Mouse (Mus musculus) kidney, embryonic 15.5 days (tissue): Measurements from ENCODE around the gene Tle6. TPM values are rescaled to one million over a fixed set of nuclear protein-coding genes. Genes with fewer than 3 reads are reported as not detected.

Experiments
- ATAC-seq: fragments of 200-750 bp; cut with Nextera tagmentation; replicated peaks from 2 replicates; pipeline ENCODE4 v1.8.0; 2017; ENCODE audit warnings: moderate TSS enrichment; ENCODE audit not compliant: low FRiP score
- H3K27ac ChIP-seq: fragments of 300-500 bp; sonication (generic); 2 replicates; pipeline ENCODE4 v1.5.1; 2015; ENCODE audit warnings: mild to moderate bottlenecking, inconsistent platforms
- H3K27me3 ChIP-seq: fragments of 300-500 bp; sonication (generic); 2 replicates; pipeline ENCODE4 v1.6.1; 2015; ENCODE audit warnings: inconsistent platforms
- H3K36me3 ChIP-seq: fragments of 300-500 bp; sonication (generic); 2 replicates; pipeline ENCODE4 v1.6.1; 2015; ENCODE audit warnings: inconsistent platforms
- H3K4me1 ChIP-seq: fragments of 300-500 bp; sonication (generic); 2 replicates; pipeline ENCODE4 v1.6.1; 2015; ENCODE audit warnings: inconsistent platforms
- H3K4me2 ChIP-seq: fragments of 300-500 bp; sonication (generic); 2 replicates; pipeline ENCODE4 v1.6.1; 2015; ENCODE audit warnings: moderate library complexity, mild to moderate bottlenecking, inconsistent platforms
- H3K4me3 ChIP-seq: fragments of 300-500 bp; sonication (generic); replicated peaks from 2 replicates; pipeline ENCODE4 v1.5.1; 2015; ENCODE audit warnings: mild to moderate bottlenecking, inconsistent platforms
- H3K9ac ChIP-seq: fragments of 300-500 bp; sonication (generic); 2 replicates; pipeline ENCODE4 v1.6.1; 2015; ENCODE audit warnings: mild to moderate bottlenecking, inconsistent platforms
- H3K9me3 ChIP-seq: fragments of 300-500 bp; sonication (generic); replicated peaks from 2 replicates; pipeline ENCODE4 v1.6.1; 2016; ENCODE audit warnings: inconsistent platforms
- WGBS: fragments of 180-500 bp; shearing (Covaris S2); methylation state at CpG from one replicate; pipeline ENCODE4 v1.1.7; 2015; ENCODE audit warnings: mixed read lengths; 5-methylcytosine and 5-hydroxymethylcytosine counted together
- polyA plus RNA-seq: library from polyadenylated mRNA; unstranded; fragments of >200 nt; fragmentation: Nextera tagmentation; extraction: Ambion mirVana; gene quantifications from 2 replicates; pipeline ENCODE4 v1.2.1, GENCODE M21; 2015

Tle6 gene
- polyA plus RNA-seq, 1 experiment from 2014 or later, result 16.8 TPM

- 0 out of 2 replicates have a peak overlapping the region, but pooled peaks have one; percentile 52 for H3K27ac ChIP-seq
- H3K27me3 ChIP-seq, result peaks cover 23% of the 10 kb centered on the region
- H3K9ac ChIP-seq, result no peak overlapping the region
- H3K4me2 ChIP-seq, result peak overlapping the region; percentile 51
- ATAC-seq, result no peak
- peaks cover 17% of the 10 kb centered on the region for H3K36me3 ChIP-seq
- WGBS, result 61% methylated on average over 4 of the region's 4 CpGs
- H3K4me1 ChIP-seq, result peaks cover 66% of the 10 kb centered on the region
- H3K4me3 ChIP-seq, result no peak overlapping the region
- no peaks in the 10 kb centered on the region for H3K9me3 ChIP-seq
These were observed 20.9 kb downstream of the Tle6 start for GRCm38 (mm10) chr10:81579967-81580366.

DNA sequence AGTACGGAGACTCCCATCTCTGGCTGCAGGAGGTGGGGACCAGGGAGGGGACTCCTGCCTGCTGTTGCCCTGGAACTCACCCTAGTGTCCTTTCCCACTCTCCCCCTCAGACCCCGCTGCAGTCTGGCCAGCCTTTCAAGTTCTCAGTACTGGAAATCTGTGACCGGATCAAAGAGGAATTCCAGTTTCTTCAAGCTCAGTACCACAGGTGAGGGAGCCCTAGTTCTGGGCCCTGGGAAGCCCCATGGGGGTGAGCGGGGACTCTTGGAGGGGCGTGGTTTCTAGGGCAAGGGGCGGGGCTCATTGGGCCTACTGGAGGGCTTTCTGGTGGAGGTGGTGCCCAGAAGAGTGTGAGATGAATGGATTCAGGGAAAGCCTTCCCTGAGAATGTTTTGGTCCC, 25.2 kb downstream of the Tle6 start:
- 3% methylated on average over 6 of the region's 6 CpGs for WGBS

GRCm38 (mm10) chr10:81575208-81575631, 25.7 kb downstream of the Tle6 start:
- Histone ChIP-seq H3K9ac (peak overlapping the region; percentile 54), H3K4me2 (peak overlapping the region; percentile 87), H3K36me3 (no peaks in the 10 kb centered on the region), H3K27me3 (peaks cover 44% of the 10 kb centered on the region), H3K9me3 (no peaks in the 10 kb centered on the region), H3K27ac (peak overlapping the region; percentile 76), H3K4me1 (peaks cover 72% of the 10 kb centered on the region), H3K4me3 (peak overlapping the region; percentile 60)
- ATAC-seq, result no peak
- under 1% methylated on average over 29 of the region's 30 CpGs for WGBS

More for the DNA sequence above, 25.2 kb downstream of the Tle6 start:
- Histone ChIP-seq H3K27me3 (peaks cover 44% of the 10 kb centered on the region), H3K36me3 (no peaks in the 10 kb centered on the region), H3K4me1 (peaks cover 72% of the 10 kb centered on the region), H3K9me3 (no peaks in the 10 kb centered on the region), H3K4me2 (peak overlapping the region; percentile 87), H3K27ac (peak overlapping the region; percentile 76), H3K4me3 (peak overlapping the region; percentile 60), H3K9ac (peak overlapping the region; percentile 54)
- no peak for ATAC-seq

GRCm38 (mm10) chr10:81574081-81575056, 26.5 kb downstream of the Tle6 start, which contains the start of gene Tle2:
TSS of gene Tle2 (plus strand) at chr10:81574561.
- Histone ChIP-seq H3K27ac (peak within 1 kb of the TSS; percentile 76), H3K4me3 (peak within 1 kb of the TSS; percentile 60), H3K36me3 (no peaks in the 10 kb centered on the region), H3K27me3 (peaks cover 41% of the 10 kb centered on the region), H3K9ac (peak within 1 kb of the TSS; percentile 54), H3K4me2 (peak within 1 kb of the TSS; percentile 87), H3K9me3 (no peaks in the 10 kb centered on the region), H3K4me1 (peaks cover 73% of the 10 kb centered on the region)
- no peak for ATAC-seq
- 27% methylated on average over 10 of the region's 10 CpGs for WGBS

- WGBS, result 21% methylated on average over 9 of the region's 9 CpGs
- Histone ChIP-seq H3K4me3 (no peak overlapping the region), H3K9ac (no peak overlapping the region), H3K4me2 (peak overlapping the region; percentile 89), H3K27ac (peak overlapping the region; percentile 90), H3K27me3 (peaks cover 41% of the 10 kb centered on the region), H3K9me3 (no peaks in the 10 kb centered on the region), H3K36me3 (no peaks in the 10 kb centered on the region), H3K4me1 (peaks cover 87% of the 10 kb centered on the region)
- no peak for ATAC-seq
These were observed 27.9 kb downstream of the Tle6 start for GRCm38 (mm10) chr10:81572975-81573374.

DNA sequence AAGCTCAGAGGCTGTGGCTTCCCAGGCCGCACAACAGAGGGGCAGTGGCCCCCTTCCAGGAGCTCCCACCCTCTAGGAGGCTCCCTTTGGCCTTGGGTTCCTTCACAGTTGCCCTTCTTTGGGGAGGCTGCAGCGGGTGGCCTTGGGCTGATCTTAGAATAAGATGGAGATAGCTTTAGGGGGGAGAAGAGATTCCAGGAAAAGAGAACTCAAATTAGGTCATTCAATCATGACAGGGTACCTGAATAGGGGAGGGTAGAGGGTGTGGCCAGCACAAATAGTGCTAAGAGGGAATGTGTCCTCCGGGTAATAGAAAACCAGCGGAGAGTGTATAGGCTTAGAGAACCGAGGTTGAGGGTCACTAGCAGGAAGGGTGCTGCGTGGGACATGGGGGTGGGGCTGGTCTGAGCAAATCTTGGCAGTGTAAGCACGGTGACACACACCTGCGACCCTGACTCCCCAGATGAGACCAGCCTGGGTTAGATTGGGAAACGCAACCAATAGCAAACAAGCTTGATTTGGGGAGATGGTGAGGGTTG, 28.7 kb downstream of the Tle6 start:
- ATAC-seq, result peak; percentile 9; the same call in 1 of the 2 replicates
- 6% methylated on average over 9 of the region's 9 CpGs for WGBS
- peak overlapping the region; percentile 24; the same call in 1 of the 2 replicates for H3K9ac ChIP-seq

GRCm38 (mm10) chr10:81571501-81571876, 29.4 kb downstream of the Tle6 start:
- peak overlapping the region; percentile 24 for H3K9ac ChIP-seq
- ATAC-seq, result peak; percentile 88
- peaks cover 92% of the 10 kb centered on the region for H3K4me1 ChIP-seq
- peak overlapping the region; percentile 89 for H3K4me2 ChIP-seq
- H3K4me3 ChIP-seq, result peak overlapping the region; percentile 52
- peaks cover 31% of the 10 kb centered on the region for H3K27me3 ChIP-seq
- H3K27ac ChIP-seq, result peak overlapping the region; percentile 94
- WGBS, result under 1% methylated on average over 18 of the region's 18 CpGs
- H3K9me3 ChIP-seq, result no peaks in the 10 kb centered on the region
- peaks cover 7% of the 10 kb centered on the region for H3K36me3 ChIP-seq

More for the DNA sequence above, 28.7 kb downstream of the Tle6 start:
- Histone ChIP-seq H3K36me3 (peaks cover 3% of the 10 kb centered on the region; the same call in 1 of the 2 replicates), H3K27me3 (peaks cover 37% of the 10 kb centered on the region), H3K4me1 (peaks cover 91% of the 10 kb centered on the region), H3K4me2 (peak overlapping the region; percentile 89), H3K4me3 (peak overlapping the region; percentile 52), H3K27ac (peak overlapping the region; percentile 90), H3K9me3 (no peaks in the 10 kb centered on the region)

- Histone ChIP-seq H3K4me1 (peaks cover 89% of the 10 kb centered on the region), H3K27ac (peak overlapping the region; percentile 94), H3K27me3 (peaks cover 26% of the 10 kb centered on the region), H3K9ac (peak overlapping the region; percentile 4; the same call in 1 of the 2 replicates), H3K9me3 (no peaks in the 10 kb centered on the region), H3K4me3 (peak overlapping the region; percentile 52), H3K4me2 (peak overlapping the region; percentile 89), H3K36me3 (peaks cover 12% of the 10 kb centered on the region)
- WGBS, result under 1% methylated on average over 33 of the region's 34 CpGs
- peak; percentile 58 for ATAC-seq
These were observed 29.9 kb downstream of the Tle6 start for GRCm38 (mm10) chr10:81570831-81571500.

GRCm38 (mm10) chr10:81570238-81570800, 30.6 kb downstream of the Tle6 start:
- H3K9ac ChIP-seq, result peak overlapping the region; percentile 4; the same call in 1 of the 2 replicates
- peak overlapping the region; percentile 94 for H3K27ac ChIP-seq
- H3K4me2 ChIP-seq, result peak overlapping the region; percentile 89
- no peak for ATAC-seq
- H3K36me3 ChIP-seq, result peaks cover 19% of the 10 kb centered on the region
- peak overlapping the region; percentile 52 for H3K4me3 ChIP-seq
- WGBS, result under 1% methylated on average over 8 of the region's 11 CpGs
- peaks cover 23% of the 10 kb centered on the region for H3K27me3 ChIP-seq
- H3K4me1 ChIP-seq, result peaks cover 89% of the 10 kb centered on the region
- no peaks in the 10 kb centered on the region for H3K9me3 ChIP-seq

DNA sequence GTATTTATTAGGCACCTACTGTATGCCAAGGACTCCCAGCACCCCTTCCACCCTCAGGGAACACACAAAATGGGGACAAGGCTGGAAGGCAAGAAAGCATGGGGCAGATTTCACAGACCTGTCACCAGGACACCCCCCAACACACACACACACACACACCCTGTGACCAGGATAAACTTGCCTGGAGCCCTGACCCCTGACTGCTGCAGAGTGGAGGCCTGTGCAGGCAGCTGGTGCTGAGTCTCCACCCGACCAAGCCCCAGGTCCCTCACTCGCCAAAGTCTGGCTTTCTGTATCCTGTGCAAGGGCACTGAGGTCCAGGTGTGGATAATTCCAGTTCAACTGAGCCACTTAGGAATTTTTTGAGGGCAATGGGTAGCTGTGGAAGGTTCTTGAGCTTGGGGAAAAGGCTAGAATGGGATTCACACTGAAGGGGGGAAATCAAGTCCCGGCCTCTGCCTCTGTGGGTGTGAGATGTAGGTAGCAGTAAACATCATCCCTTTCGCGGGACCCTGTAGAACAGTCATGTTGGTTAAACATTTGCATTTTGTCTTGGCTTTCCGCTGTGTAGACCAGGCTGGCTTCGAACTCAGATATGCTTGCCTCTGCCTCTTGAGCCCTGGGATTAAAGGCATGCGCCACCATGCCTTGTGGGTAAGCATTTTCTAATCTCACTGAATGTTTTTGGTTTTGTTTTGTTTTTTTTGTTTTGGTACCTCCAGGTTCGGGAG, 31.2 kb downstream of the Tle6 start:
- 52% methylated on average over 9 of the region's 9 CpGs for WGBS
- peaks cover 89% of the 10 kb centered on the region for H3K4me1 ChIP-seq
- 0 out of 2 replicates have a peak overlapping the region, but pooled peaks have one; percentile 4 for H3K9ac ChIP-seq
- no peaks in the 10 kb centered on the region for H3K9me3 ChIP-seq
- H3K4me3 ChIP-seq, result no peak overlapping the region
- ATAC-seq, result no peak
- H3K4me2 ChIP-seq, result peak overlapping the region; percentile 89
- peak overlapping the region; percentile 94 for H3K27ac ChIP-seq
- peaks cover 23% of the 10 kb centered on the region for H3K27me3 ChIP-seq
- H3K36me3 ChIP-seq, result peaks cover 25% of the 10 kb centered on the region
